Mouse (Mus musculus): ENCODE measurements around the gene Slc8a1.

- no peak for TF ChIP-seq ZNF384 (IDR thresholded peaks at IDR 0.05; ENCODE audit: low read depth, low read length)
- no peak for TF ChIP-seq HCFC1 (IDR thresholded peaks at IDR 0.05; ENCODE audit: borderline replicate concordance, insufficient read depth, low read length)
- no peak for TF ChIP-seq MAFK (IDR thresholded peaks at IDR 0.05; ENCODE audit: insufficient read depth, low read depth, low read length)
- TF ChIP-seq CHD2 (IDR thresholded peaks at IDR 0.05; ENCODE audit: low read depth, low read length) = no peak
Observed at GRCm38 (mm10) chr17:81630471-81630870, 107.7 kb downstream of the Slc8a1 start.

Data from ES-E14 (cell line).